Mouse (Mus musculus): ENCODE data around the gene Gm28038.

- TF ChIP-seq CTCF (IDR thresholded peaks at IDR 0.05) (no peak), EP300 (IDR thresholded peaks at IDR 0.05; ENCODE audit: insufficient read depth, low read depth, low read length) (no peak)
Measured at GRCm38 (mm10) chr2:30316955-30317354, 36.1 kb downstream of the Gm28038 start.
